Mouse (Mus musculus): ENCODE measurements around the gene Nkg7. TPM values are rescaled to one million over a fixed set of nuclear protein-coding genes. Genes with fewer than 3 reads are reported as not detected.

Nkg7 gene
- polyA plus RNA-seq, 1 experiment = 0.08 TPM

- no peaks in the 10 kb centered on the region for H3K36me3 ChIP-seq (ENCODE audit: control insufficient read depth, insufficient read depth)
- no peaks in the 10 kb centered on the region for H3K27me3 ChIP-seq (ENCODE audit: control insufficient read depth, insufficient read depth, insufficient read length)
- TF ChIP-seq MYOD1 (IDR thresholded peaks at IDR 0.05; ENCODE audit: control insufficient read depth, insufficient read length, low read depth) (no peak), USF1 (IDR thresholded peaks at IDR 0.05; ENCODE audit: low read depth) (no peak), MAX (IDR thresholded peaks at IDR 0.05) (no peak), CTCF (IDR thresholded peaks at IDR 0.05; ENCODE audit: control insufficient read depth, insufficient read depth, insufficient read length) (no peak), FOSL1 (IDR thresholded peaks at IDR 0.05; ENCODE audit: insufficient read depth, low read length, poor library complexity, severe bottlenecking) (no peak), MYOG (IDR thresholded peaks at IDR 0.05; ENCODE audit: control insufficient read depth, extremely low read depth, insufficient read length) (no peak), CEBPB (IDR thresholded peaks at IDR 0.05; ENCODE audit: low read depth) (no peak)
- H3ac ChIP-seq (ENCODE audit: control insufficient read depth, insufficient read length, low read depth) = no peak overlapping the region
- H3K4me3 ChIP-seq (ENCODE audit: insufficient read depth, poor library complexity, severe bottlenecking) = no peak overlapping the region
- H3K79me2 ChIP-seq (ENCODE audit: control insufficient read depth, insufficient read depth) = peaks cover 20% of the 10 kb centered on the region
- H3K79me3 ChIP-seq (ENCODE audit: low read depth) = peaks cover 8% of the 10 kb centered on the region
Observed at GRCm38 (mm10) chr7:43441071-43441470, 4.2 kb downstream of the Nkg7 start.

DNA sequence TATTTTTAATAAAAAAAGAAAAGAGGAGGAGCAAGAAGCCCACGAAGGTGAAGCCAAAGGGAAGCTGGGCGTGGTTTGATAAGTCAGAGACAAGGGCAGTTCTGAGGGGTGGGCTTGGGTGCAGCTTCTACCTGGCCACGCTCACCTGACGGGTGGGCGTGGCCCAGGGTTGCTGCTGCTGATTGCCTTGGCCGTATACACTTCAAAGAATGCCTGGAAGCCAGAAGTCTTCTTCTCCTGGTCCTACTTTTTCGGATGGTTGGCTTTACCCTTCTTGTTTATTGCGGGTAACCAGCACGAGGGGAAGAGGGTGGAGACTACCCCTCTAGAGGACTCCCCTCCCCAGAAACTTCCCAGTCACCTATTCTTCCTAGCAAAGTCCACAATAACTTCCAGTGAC, 5.8 kb downstream of the Nkg7 start:
- Histone ChIP-seq H3K79me2 (ENCODE audit: control insufficient read depth, insufficient read depth) (peaks cover 32% of the 10 kb centered on the region), H3K27me3 (ENCODE audit: control insufficient read depth, insufficient read depth, insufficient read length) (no peaks in the 10 kb centered on the region), H3K79me3 (ENCODE audit: low read depth) (peaks cover 8% of the 10 kb centered on the region), H3K36me3 (ENCODE audit: control insufficient read depth, insufficient read depth) (no peaks in the 10 kb centered on the region), H3K4me3 (ENCODE audit: insufficient read depth, poor library complexity, severe bottlenecking) (peak overlapping the region; percentile 27), H3ac (ENCODE audit: control insufficient read depth, insufficient read length, low read depth) (no peak overlapping the region)
- TF ChIP-seq CEBPB (IDR thresholded peaks at IDR 0.05; ENCODE audit: low read depth) = no peak
- TF ChIP-seq USF1 (IDR thresholded peaks at IDR 0.05; ENCODE audit: low read depth) = no peak
- no peak for TF ChIP-seq MYOG (IDR thresholded peaks at IDR 0.05; ENCODE audit: control insufficient read depth, extremely low read depth, insufficient read length)
- TF ChIP-seq MAX (IDR thresholded peaks at IDR 0.05) = no peak
- TF ChIP-seq CTCF (IDR thresholded peaks at IDR 0.05; ENCODE audit: control insufficient read depth, insufficient read depth, insufficient read length) = no peak
- no peak for TF ChIP-seq MYOD1 (IDR thresholded peaks at IDR 0.05; ENCODE audit: control insufficient read depth, insufficient read length, low read depth)
- no peak for TF ChIP-seq FOSL1 (IDR thresholded peaks at IDR 0.05; ENCODE audit: insufficient read depth, low read length, poor library complexity, severe bottlenecking)

GRCm38 (mm10) chr7:43443126-43443916, 6.4 kb downstream of the Nkg7 start:
- Histone ChIP-seq H3K4me3 (ENCODE audit: insufficient read depth, poor library complexity, severe bottlenecking) (peak overlapping the region; percentile 27), H3K36me3 (ENCODE audit: control insufficient read depth, insufficient read depth) (no peaks in the 10 kb centered on the region), H3K79me3 (ENCODE audit: low read depth) (peaks cover 8% of the 10 kb centered on the region), H3K79me2 (ENCODE audit: control insufficient read depth, insufficient read depth) (peaks cover 35% of the 10 kb centered on the region), H3K27me3 (ENCODE audit: control insufficient read depth, insufficient read depth, insufficient read length) (no peaks in the 10 kb centered on the region), H3ac (ENCODE audit: control insufficient read depth, insufficient read length, low read depth) (peak overlapping the region; percentile 56)
- no peak for TF ChIP-seq CEBPB (IDR thresholded peaks at IDR 0.05; ENCODE audit: low read depth)
- no peak for TF ChIP-seq MAX (IDR thresholded peaks at IDR 0.05)
- no peak for TF ChIP-seq CTCF (IDR thresholded peaks at IDR 0.05; ENCODE audit: control insufficient read depth, insufficient read depth, insufficient read length)
- no peak for TF ChIP-seq FOSL1 (IDR thresholded peaks at IDR 0.05; ENCODE audit: insufficient read depth, low read length, poor library complexity, severe bottlenecking)
- no peak for TF ChIP-seq USF1 (IDR thresholded peaks at IDR 0.05; ENCODE audit: low read depth)
- TF ChIP-seq MYOD1 (IDR thresholded peaks at IDR 0.05; ENCODE audit: control insufficient read depth, insufficient read length, low read depth) = no peak
- TF ChIP-seq MYOG (IDR thresholded peaks at IDR 0.05; ENCODE audit: control insufficient read depth, extremely low read depth, insufficient read length) = no peak

DNA sequence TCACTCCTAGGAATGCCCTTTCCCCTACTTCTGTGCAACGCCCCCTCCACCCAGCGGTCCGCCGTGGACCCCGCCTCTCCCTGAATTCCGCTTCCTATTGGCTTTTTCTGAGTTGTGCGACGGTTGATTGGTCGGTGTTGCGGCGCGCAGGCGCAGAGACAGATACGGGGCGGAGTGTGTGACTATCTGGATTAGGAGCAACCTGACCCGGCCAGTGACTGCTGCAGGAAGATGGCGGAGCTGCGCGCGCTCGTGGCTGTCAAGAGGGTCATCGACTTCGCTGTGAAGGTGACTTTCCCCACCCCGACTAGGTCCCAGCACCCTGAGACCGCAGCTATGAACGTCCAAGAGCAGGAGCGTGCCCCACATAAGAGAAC, 7.0 kb downstream of the Nkg7 start, which contains the start of the genes Etfb and Gm45233:
Gene Etfb (plus strand): TSS at position 167 of the 377 bp plus-strand sequence.
Gene Gm45233 (plus strand): TSS at position 212 of the 377 bp plus-strand sequence.
- Histone ChIP-seq H3K79me3 (ENCODE audit: low read depth) (peaks cover 8% of the 10 kb centered on the region), H3K36me3 (ENCODE audit: control insufficient read depth, insufficient read depth) (no peaks in the 10 kb centered on the region), H3K4me3 (ENCODE audit: insufficient read depth, poor library complexity, severe bottlenecking) (peak within 1 kb of the TSS; percentile 27), H3ac (ENCODE audit: control insufficient read depth, insufficient read length, low read depth) (peak within 1 kb of the TSS; percentile 73), H3K79me2 (ENCODE audit: control insufficient read depth, insufficient read depth) (peaks cover 35% of the 10 kb centered on the region), H3K27me3 (ENCODE audit: control insufficient read depth, insufficient read depth, insufficient read length) (no peaks in the 10 kb centered on the region)
- TF ChIP-seq MAX (IDR thresholded peaks at IDR 0.05) (no peak), CTCF (IDR thresholded peaks at IDR 0.05; ENCODE audit: control insufficient read depth, insufficient read depth, insufficient read length) (no peak), USF1 (IDR thresholded peaks at IDR 0.05; ENCODE audit: low read depth) (no peak), MYOD1 (IDR thresholded peaks at IDR 0.05; ENCODE audit: control insufficient read depth, insufficient read length, low read depth) (no peak), MYOG (IDR thresholded peaks at IDR 0.05; ENCODE audit: control insufficient read depth, extremely low read depth, insufficient read length) (no peak), CEBPB (IDR thresholded peaks at IDR 0.05; ENCODE audit: low read depth) (no peak), FOSL1 (IDR thresholded peaks at IDR 0.05; ENCODE audit: insufficient read depth, low read length, poor library complexity, severe bottlenecking) (no peak)

DNA sequence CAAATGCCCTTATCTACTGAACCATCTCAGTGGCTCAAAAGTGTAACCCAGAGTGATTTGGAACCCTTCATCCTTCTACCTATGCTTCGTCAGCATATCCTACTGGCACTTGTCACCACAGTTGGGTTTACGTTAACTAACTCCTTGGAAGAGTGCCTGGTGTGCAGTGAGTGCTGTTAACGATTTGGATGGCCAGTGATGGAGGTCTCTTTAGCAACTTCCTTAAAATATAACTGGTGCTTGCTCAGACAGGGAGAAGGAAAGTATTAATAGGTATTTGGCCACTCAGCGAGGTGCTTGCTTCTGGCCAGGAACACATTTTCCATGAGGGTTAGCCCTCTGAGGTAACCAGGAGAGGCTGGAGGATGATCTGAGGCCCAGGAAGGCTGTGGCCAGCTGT, 10.9 kb downstream of the Nkg7 start:
- Histone ChIP-seq H3K4me3 (ENCODE audit: insufficient read depth, poor library complexity, severe bottlenecking) (no peak overlapping the region), H3K27me3 (ENCODE audit: control insufficient read depth, insufficient read depth, insufficient read length) (no peaks in the 10 kb centered on the region), H3ac (ENCODE audit: control insufficient read depth, insufficient read length, low read depth) (no peak overlapping the region), H3K36me3 (ENCODE audit: control insufficient read depth, insufficient read depth) (no peaks in the 10 kb centered on the region), H3K79me3 (ENCODE audit: low read depth) (peaks cover 8% of the 10 kb centered on the region), H3K79me2 (ENCODE audit: control insufficient read depth, insufficient read depth) (peaks cover 35% of the 10 kb centered on the region)
- TF ChIP-seq MYOG (IDR thresholded peaks at IDR 0.05; ENCODE audit: control insufficient read depth, extremely low read depth, insufficient read length) (no peak), FOSL1 (IDR thresholded peaks at IDR 0.05; ENCODE audit: insufficient read depth, low read length, poor library complexity, severe bottlenecking) (no peak), CTCF (IDR thresholded peaks at IDR 0.05; ENCODE audit: control insufficient read depth, insufficient read depth, insufficient read length) (no peak), MAX (IDR thresholded peaks at IDR 0.05) (no peak), USF1 (IDR thresholded peaks at IDR 0.05; ENCODE audit: low read depth) (no peak)
